Mouse (Mus musculus) layer of hippocampus, adult 8-10 months (tissue): ENCODE results near the gene Igsf23. TPM values are rescaled to one million over a fixed set of nuclear protein-coding genes. Genes with fewer than 3 reads are reported as not detected.
A peak's percentile ranks its signal among the peaks of the same experiment; 100 is the strongest.
"Not testable (repeated sequence)": the region's sequence is repeated elsewhere in the genome, so short reads cannot be mapped to it uniquely, and the experiment has no call there.

ENCODE experiments used
- DNase-seq, 2 experiments: peaks; one replicate each; pipeline ENCODE4 v3.0.0; 2022; ENCODE audit warnings: low spot score in 2 of 2
- total RNA-seq, 4 experiments: library from RNA; stranded (reverse); gene quantifications; 2 replicates each; pipeline ENCODE4 v1.2.4; 2022

The Igsf23 gene
- under 1 TPM in 1 of 4 experiments, not detected in 3; 0.20 TPM for total RNA-seq

- no peak for DNase-seq
Measured at GRCm38 (mm10) chr7:19950589-19950988, at the start of gene Igsf23. Igsf23 (minus strand) TSS chr7:19950756.

GRCm38 (mm10) chr7:19996721-19997120 lies 46.2 kb upstream of the Igsf23 start:
- DNase-seq: not testable (repeated sequence)

GRCm38 (mm10) chr7:19991165-19991564 lies 40.6 kb upstream of the Igsf23 start, which contains the start of gene Nlrp9b:
Nlrp9b (plus strand) TSS chr7:19991465.
- DNase-seq: not testable (repeated sequence)

- no peak for DNase-seq
Measured at GRCm38 (mm10) chr7:19971516-19971915, 21.0 kb upstream of the Igsf23 start.

- no peak for DNase-seq
Measured at GRCm38 (mm10) chr7:19970196-19970595, 19.6 kb upstream of the Igsf23 start.

- no peak for DNase-seq
Measured at GRCm38 (mm10) chr7:19969541-19970090, 19.1 kb upstream of the Igsf23 start.

- no peak for DNase-seq
Measured at GRCm38 (mm10) chr7:19969106-19969505, 18.6 kb upstream of the Igsf23 start.

GRCm38 (mm10) chr7:19964985-19965579 lies 14.5 kb upstream of the Igsf23 start, which contains the start of gene Ceacam20:
Ceacam20 (plus strand) TSS chr7:19965412.
- no peak for DNase-seq

GRCm38 (mm10) chr7:19962423-19962822 lies 11.9 kb upstream of the Igsf23 start:
- no peak for DNase-seq

- peak; percentile 75 to 94 for DNase-seq
Measured at GRCm38 (mm10) chr7:19956341-19956781, 5.8 kb upstream of the Igsf23 start.

GRCm38 (mm10) chr7:19955861-19956260 lies 5.3 kb upstream of the Igsf23 start:
- no peak for DNase-seq

GRCm38 (mm10) chr7:19953054-19953453 lies 2.5 kb upstream of the Igsf23 start:
- DNase-seq: no peak

GRCm38 (mm10) chr7:19952320-19952986 lies 1.9 kb upstream of the Igsf23 start:
- DNase-seq: no peak

GRCm38 (mm10) chr7:19949996-19950395 lies 560 bp downstream of the Igsf23 start:
- DNase-seq: no peak

GRCm38 (mm10) chr7:19948956-19949355 lies 1.6 kb downstream of the Igsf23 start:
- no peak for DNase-seq

- DNase-seq: no peak
Measured at GRCm38 (mm10) chr7:19945821-19946515, 4.6 kb downstream of the Igsf23 start.

GRCm38 (mm10) chr7:19945201-19945600 lies 5.4 kb downstream of the Igsf23 start:
- no peak for DNase-seq

- no peak for DNase-seq
Measured at GRCm38 (mm10) chr7:19944709-19945108, 5.8 kb downstream of the Igsf23 start.

- no peak for DNase-seq
Measured at GRCm38 (mm10) chr7:19940256-19940655, 10.3 kb downstream of the Igsf23 start.

GRCm38 (mm10) chr7:19939555-19940235 lies 10.9 kb downstream of the Igsf23 start:
- DNase-seq: peak in 1 of 2 experiments; percentile 56

- no peak for DNase-seq
Measured at GRCm38 (mm10) chr7:19937229-19937821, 13.2 kb downstream of the Igsf23 start.
